Mouse (Mus musculus) adrenal gland, adult (tissue): ENCODE results near the gene Mat1a.

Source experiments
- DNase-seq, 2 experiments: peaks; one replicate each; pipeline ENCODE4 v3.0.0; 2022 to 2023; ENCODE audit warnings: low spot score in 1 of 2; ENCODE audit not compliant: inconsistent age in 2 of 2

The Mat1a gene

GRCm38 (mm10) chr14:41104853-41105444, at the start of gene Mat1a:
TSS of gene Mat1a (plus strand) at chr14:41105035.
- no peak for DNase-seq

- no peak for DNase-seq
These were observed 39.7 kb upstream of the Mat1a start for GRCm38 (mm10) chr14:41065168-41065567.

GRCm38 (mm10) chr14:41066416-41066815, 38.4 kb upstream of the Mat1a start:
- DNase-seq: no peak

GRCm38 (mm10) chr14:41069108-41069507, 35.7 kb upstream of the Mat1a start, which contains the start of gene Dydc2:
TSS of gene Dydc2 (minus strand) at chr14:41069208.
- DNase-seq: no peak

- DNase-seq: no peak
These were observed 34.5 kb upstream of the Mat1a start for GRCm38 (mm10) chr14:41070343-41070742.

GRCm38 (mm10) chr14:41072229-41072943, 32.4 kb upstream of the Mat1a start, which contains the start of gene Dydc1:
TSS of gene Dydc1 (plus strand) at chr14:41072911.
- peak; percentile 68 to 91 for DNase-seq

- DNase-seq: no peak
These were observed 31.9 kb upstream of the Mat1a start for GRCm38 (mm10) chr14:41072944-41073275.

GRCm38 (mm10) chr14:41082408-41082807, 22.4 kb upstream of the Mat1a start:
- DNase-seq: no peak

- DNase-seq: peak in 1 of 2 experiments; percentile 43
These were observed 17.3 kb upstream of the Mat1a start for GRCm38 (mm10) chr14:41087509-41087908.

GRCm38 (mm10) chr14:41090777-41091176, 14.1 kb upstream of the Mat1a start:
- DNase-seq: peak; percentile 15 to 57

GRCm38 (mm10) chr14:41094114-41094513, 10.7 kb upstream of the Mat1a start:
- DNase-seq: peak in 1 of 2 experiments; percentile 36

GRCm38 (mm10) chr14:41096296-41096860, 8.5 kb upstream of the Mat1a start:
- no peak for DNase-seq

GRCm38 (mm10) chr14:41098726-41099125, 6.1 kb upstream of the Mat1a start:
- DNase-seq: no peak

GRCm38 (mm10) chr14:41100712-41101111, 4.1 kb upstream of the Mat1a start:
- DNase-seq: no peak

- DNase-seq: no peak
These were observed 3.6 kb upstream of the Mat1a start for GRCm38 (mm10) chr14:41101242-41101641.

GRCm38 (mm10) chr14:41102269-41102668, 2.6 kb upstream of the Mat1a start:
- no peak for DNase-seq

GRCm38 (mm10) chr14:41111031-41111668, 6.3 kb downstream of the Mat1a start:
- DNase-seq: no peak

- DNase-seq: no peak
These were observed 8.1 kb downstream of the Mat1a start for GRCm38 (mm10) chr14:41112944-41113343.

GRCm38 (mm10) chr14:41116271-41116670, 11.4 kb downstream of the Mat1a start:
- DNase-seq: no peak

GRCm38 (mm10) chr14:41124683-41125082, 19.8 kb downstream of the Mat1a start:
- DNase-seq: no peak

GRCm38 (mm10) chr14:41127997-41128396, 23.2 kb downstream of the Mat1a start:
- DNase-seq: peak in 1 of 2 experiments; percentile 65

GRCm38 (mm10) chr14:41131540-41131939, 26.7 kb downstream of the Mat1a start, which contains the start of gene Sftpa1:
TSS of gene Sftpa1 (plus strand) at chr14:41131782.
- no peak for DNase-seq
